In the genomic region with DNA sequence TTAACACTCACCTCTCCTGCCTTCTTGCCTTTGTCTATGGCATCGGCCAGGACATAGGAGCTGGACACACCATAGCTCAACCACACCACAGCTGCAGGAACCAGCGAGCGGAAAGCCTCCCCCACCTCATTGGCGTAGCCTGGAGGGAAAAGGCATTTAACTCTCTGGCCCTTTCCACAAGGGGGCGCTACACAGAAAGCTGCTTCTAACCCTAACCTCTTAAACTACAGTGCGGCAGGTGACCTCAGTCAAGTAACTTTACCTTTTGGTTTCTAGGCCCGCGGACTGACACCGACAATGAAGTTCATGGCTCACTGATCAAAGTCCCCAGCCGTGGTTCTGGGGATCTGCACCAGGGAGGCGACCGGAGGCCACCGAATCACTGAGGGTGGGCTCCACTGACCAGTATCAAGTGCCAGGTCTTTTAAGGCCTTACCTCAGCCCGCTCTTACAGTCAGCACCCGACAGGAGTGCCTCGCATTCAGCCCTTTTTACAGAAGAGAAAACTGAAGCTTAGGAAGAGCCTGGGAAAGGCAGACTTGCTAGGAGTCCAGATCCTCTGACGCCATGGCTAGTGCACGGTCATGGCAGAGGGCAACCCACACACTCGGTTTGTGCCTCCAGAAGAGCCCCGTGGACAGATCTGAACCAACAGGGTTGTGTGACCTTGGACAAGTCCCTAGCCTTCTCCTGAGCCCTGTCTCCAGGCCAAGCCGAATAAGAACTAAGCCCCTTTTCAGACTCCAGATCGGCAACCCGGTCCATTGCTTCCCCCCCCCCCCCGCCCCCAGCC, we compare ENCODE assay signal across 8 mouse cellular contexts. TPM values are rescaled to one million over a fixed set of nuclear protein-coding genes. Genes with fewer than 3 reads are reported as not detected.
DNase-seq lines count a peak whose midpoint lies in the region; ATAC-seq lines count a peak whose summit lies in the region.

No protein-coding gene starts in this region.

- 7% methylated on average over 23 of the region's 24 CpGs for WGBS in midbrain, embryonic 16.5 days

- peak overlapping the region; percentile 96 for H3K4me2 ChIP-seq in midbrain, embryonic 16.5 days (ENCODE audit: low read length)

- ATAC-seq in activated CD4-positive, CD25-positive, alpha-beta regulatory T cell, adult 4 months, result peak; percentile 16
- ATAC-seq in midbrain, embryonic 16.5 days, result no peak

- peak overlapping the region; percentile 55 for H3K4me3 ChIP-seq in midbrain, embryonic 16.5 days (ENCODE audit: low read depth, low read length)

- DNase-seq in 3T3-L1 (ENCODE audit: low read depth, low spot score) (peak; percentile 37), liver (peak; percentile 86)
- DNase-seq in embryo, embryonic 10.5 days (ENCODE audit: low spot score), result peak; percentile 84
- peak; percentile 31 for DNase-seq in gastrocnemius, postnatal 25 days
- peak; percentile 76 for DNase-seq in kidney, adult 11 months
- peak; percentile 80 to 90 for DNase-seq in spleen, postnatal 10 days (ENCODE audit: low spot score in 2 of 2)

- H3K9ac ChIP-seq in midbrain, embryonic 16.5 days (ENCODE audit: low read depth, low read length), result peak overlapping the region; percentile 68

- H3K9me3 ChIP-seq in midbrain, embryonic 16.5 days (replicated peaks; ENCODE audit: control insufficient read depth, low read length, poor library complexity, severe bottlenecking), result no peaks in the 10 kb centered on the region

- peak overlapping the region; percentile 69 for H3K27ac ChIP-seq in midbrain, embryonic 16.5 days (ENCODE audit: low read length)

- no peaks in the 10 kb centered on the region for H3K27me3 ChIP-seq in midbrain, embryonic 16.5 days (ENCODE audit: control insufficient read depth, insufficient read depth, low read depth, low read length)

- peaks cover 12% of the 10 kb centered on the region for H3K36me3 ChIP-seq in midbrain, embryonic 16.5 days (ENCODE audit: control insufficient read depth, insufficient read depth, low read length)

- H3K4me1 ChIP-seq in midbrain, embryonic 16.5 days (ENCODE audit: control insufficient read depth, insufficient read depth, low read length), result peaks cover 24% of the 10 kb centered on the region

RNA-seq across cellular contexts. Expression of a gene that starts 0.7 kb away (rescaled TPM):
- polyA plus RNA-seq in activated CD4-positive, CD25-positive, alpha-beta regulatory T cell, adult 4 months (2017; shearing (Covaris generic)), result 1 to 10 TPM; 1.4 to 2.8 TPM
- total RNA-seq in gastrocnemius, postnatal 25 days (2021), result 10 to 100 TPM; 60.8 to 62.0 TPM
- 12.8 and 14.4 TPM in 2 replicates for polyA plus RNA-seq in midbrain, embryonic 16.5 days (2015; fragmentation: Nextera tagmentation; extraction: Ambion mirVana)

RNA-seq across cellular contexts. Expression of a gene that starts 28.6 kb away (rescaled TPM):
- polyA plus RNA-seq in activated CD4-positive, CD25-positive, alpha-beta regulatory T cell, adult 4 months (2017; shearing (Covaris generic)), result 1 to 10 TPM in 1 of 2 experiments, under 1 TPM in 1; 0.48 to 1.2 TPM
- under 1 TPM; 0.49 to 0.83 TPM for total RNA-seq in gastrocnemius, postnatal 25 days (2021)
- 4.2 and 4.8 TPM in 2 replicates for polyA plus RNA-seq in midbrain, embryonic 16.5 days (2015; fragmentation: Nextera tagmentation; extraction: Ambion mirVana)

RNA-seq across cellular contexts. Expression of a gene that starts 29.9 kb away (rescaled TPM):
- polyA plus RNA-seq in activated CD4-positive, CD25-positive, alpha-beta regulatory T cell, adult 4 months (2017; shearing (Covaris generic)), result not detected
- total RNA-seq in gastrocnemius, postnatal 25 days (2021), result not detected
- 2.6 and 2.8 TPM in 2 replicates for polyA plus RNA-seq in midbrain, embryonic 16.5 days (2015; fragmentation: Nextera tagmentation; extraction: Ambion mirVana)

RNA-seq across cellular contexts. Expression of a gene that starts 40.4 kb away (rescaled TPM):
- polyA plus RNA-seq in activated CD4-positive, CD25-positive, alpha-beta regulatory T cell, adult 4 months (2017; shearing (Covaris generic)), result 10 to 100 TPM in 1 of 2 experiments, 1 to 10 TPM in 1; 8.8 to 11.5 TPM
- 1 to 10 TPM; 4.9 to 5.0 TPM for total RNA-seq in gastrocnemius, postnatal 25 days (2021)
- 52.0 and 53.6 TPM in 2 replicates for polyA plus RNA-seq in midbrain, embryonic 16.5 days (2015; fragmentation: Nextera tagmentation; extraction: Ambion mirVana)

Comparison
In these comparisons a context has a peak if more than half of its experiments do, and no peak if none do; other contexts are left out.
1. DNase-seq: peak in every context shown above with its lines; median percentile 86 in liver; 85 in spleen, postnatal 10 days; 84 in embryo, embryonic 10.5 days; 76 in kidney, adult 11 months; 37 in 3T3-L1; 31 in gastrocnemius, postnatal 25 days.